Mouse (Mus musculus): Measurements from ENCODE around the gene Lrrc75b. TPM values are rescaled to one million over a fixed set of nuclear protein-coding genes. Genes with fewer than 3 reads are reported as not detected.

Gene Lrrc75b
- total RNA-seq, 2 experiments from 2014 or later: 1.5 TPM

Other genes with a start within 250 kb of the Lrrc75b start
- gene Adora2a, start 243.5 kb downstream of the Lrrc75b start, total RNA-seq (2021): 10 to 100 TPM; 17.8 to 18.4 TPM
- under 1 TPM; 0.54 to 0.60 TPM for gene Upb1, start 159.2 kb downstream of the Lrrc75b start, total RNA-seq (2021)
- gene Snrpd3, start 42.8 kb downstream of the Lrrc75b start, total RNA-seq (2021): 100 to 1,000 TPM in 1 of 2 experiments, 10 to 100 TPM in 1; 94.4 to 103 TPM
- 10 to 100 TPM; 36.4 to 42.8 TPM for gene Gucd1, start 42.4 kb downstream of the Lrrc75b start, total RNA-seq (2021)
- under 1 TPM in 1 of 2 experiments, not detected in 1; 0.38 TPM for gene Ggt1, start 1.3 kb upstream of the Lrrc75b start, total RNA-seq (2021)
- 1 to 10 TPM; 8.4 to 9.3 TPM for gene Ggt5, start 29.0 kb upstream of the Lrrc75b start, total RNA-seq (2021)
- gene Susd2, start 83.7 kb upstream of the Lrrc75b start, total RNA-seq (2021): 1 to 10 TPM; 4.7 to 4.9 TPM
- 10 to 100 TPM; 35.8 to 37.1 TPM for gene Cabin1, start 204.0 kb upstream of the Lrrc75b start, total RNA-seq (2021)
- 10 to 100 TPM; 33.2 to 36.8 TPM for gene Ddt, start 213.1 kb upstream of the Lrrc75b start, total RNA-seq (2021)
- not detected for gene Gm20441, start 220.6 kb upstream of the Lrrc75b start, total RNA-seq (2021)
- gene Gstt3, start 221.1 kb upstream of the Lrrc75b start, total RNA-seq (2021): 1 to 10 TPM; 1.2 to 1.3 TPM
- 1 to 10 TPM; 3.5 to 4.4 TPM for gene Gstt1, start 238.3 kb upstream of the Lrrc75b start, total RNA-seq (2021)

Data from heart, postnatal 4 days (tissue).